Mouse (Mus musculus): ENCODE data around the gene Usp16.
A peak's percentile ranks its signal among the peaks of the same experiment; 100 is the strongest.
"Not testable (repeated sequence)": the region's sequence is repeated elsewhere in the genome, so short reads cannot be mapped to it uniquely, and the experiment has no call there.

Gene Usp16

GRCm38 (mm10) chr16:87486739-87487138 lies 32.2 kb downstream of the Usp16 start:
- DNase-seq (ENCODE audit: low read depth, low spot score) = no peak

- DNase-seq (ENCODE audit: low read depth, low spot score) = no peak
These were observed 34.1 kb downstream of the Usp16 start for GRCm38 (mm10) chr16:87488605-87489004.

GRCm38 (mm10) chr16:87492191-87492792 lies 37.8 kb downstream of the Usp16 start:
- DNase-seq (ENCODE audit: low read depth, low spot score) = not testable (repeated sequence)

GRCm38 (mm10) chr16:87494955-87495655 lies 40.6 kb downstream of the Usp16 start:
- peak; percentile 7 for DNase-seq (ENCODE audit: low read depth, low spot score)

- peak; percentile 97 for DNase-seq (ENCODE audit: low read depth, low spot score)
These were observed 41.4 kb downstream of the Usp16 start, which contains the start of gene Cct8 for GRCm38 (mm10) chr16:87495716-87496447. Cct8 (minus strand) TSS chr16:87495873.

- DNase-seq (ENCODE audit: low read depth, low spot score) = no peak
These were observed 42.2 kb downstream of the Usp16 start for GRCm38 (mm10) chr16:87496728-87497127.

- DNase-seq (ENCODE audit: low read depth, low spot score) = no peak
These were observed 42.7 kb downstream of the Usp16 start for GRCm38 (mm10) chr16:87497171-87497570.

GRCm38 (mm10) chr16:87499556-87499955 lies 45.1 kb downstream of the Usp16 start:
- DNase-seq (ENCODE audit: low read depth, low spot score) = no peak

GRCm38 (mm10) chr16:87501304-87502078 lies 47.0 kb downstream of the Usp16 start:
- DNase-seq (ENCODE audit: low read depth, low spot score) = no peak

- DNase-seq (ENCODE audit: low read depth, low spot score) = no peak
These were observed 57.2 kb downstream of the Usp16 start for GRCm38 (mm10) chr16:87511706-87512105.

- DNase-seq (ENCODE audit: low read depth, low spot score) = no peak
These were observed 57.8 kb downstream of the Usp16 start for GRCm38 (mm10) chr16:87512331-87512730.

GRCm38 (mm10) chr16:87524228-87524627 lies 69.7 kb downstream of the Usp16 start:
- DNase-seq (ENCODE audit: low read depth, low spot score) = no peak

- no peak for DNase-seq (ENCODE audit: low read depth, low spot score)
These were observed 73.2 kb downstream of the Usp16 start for GRCm38 (mm10) chr16:87527553-87528249.

- DNase-seq (ENCODE audit: low read depth, low spot score) = no peak
These were observed 74.3 kb downstream of the Usp16 start for GRCm38 (mm10) chr16:87528755-87529154.

All from forelimb bud, embryonic 11.5 days (tissue).